Mouse (Mus musculus): ENCODE data around the gene Mrpl22.
"Not testable (repeated sequence)": the region's sequence is repeated elsewhere in the genome, so short reads cannot be mapped to it uniquely, and the experiment has no call there.

- not testable (repeated sequence) for TF ChIP-seq CTCF, POLR2A (IDR thresholded peaks at IDR 0.05; ENCODE audit: insufficient read depth, low read depth, low read length)
These were observed 43.6 kb downstream of the Mrpl22 start for GRCm38 (mm10) chr11:58215049-58215430.

Measured in olfactory bulb, adult 2 months (tissue).